Mouse (Mus musculus): Measurements from ENCODE around the gene Ptbp3. TPM values are rescaled to one million over a fixed set of nuclear protein-coding genes. Genes with fewer than 3 reads are reported as not detected.
"Not testable (repeated sequence)": the region's sequence is repeated elsewhere in the genome, so short reads cannot be mapped to it uniquely, and the experiment has no call there.

Ptbp3 gene
- total RNA-seq, 2 experiments from 2014 or later, result 9.4 to 10.1 TPM

DNA sequence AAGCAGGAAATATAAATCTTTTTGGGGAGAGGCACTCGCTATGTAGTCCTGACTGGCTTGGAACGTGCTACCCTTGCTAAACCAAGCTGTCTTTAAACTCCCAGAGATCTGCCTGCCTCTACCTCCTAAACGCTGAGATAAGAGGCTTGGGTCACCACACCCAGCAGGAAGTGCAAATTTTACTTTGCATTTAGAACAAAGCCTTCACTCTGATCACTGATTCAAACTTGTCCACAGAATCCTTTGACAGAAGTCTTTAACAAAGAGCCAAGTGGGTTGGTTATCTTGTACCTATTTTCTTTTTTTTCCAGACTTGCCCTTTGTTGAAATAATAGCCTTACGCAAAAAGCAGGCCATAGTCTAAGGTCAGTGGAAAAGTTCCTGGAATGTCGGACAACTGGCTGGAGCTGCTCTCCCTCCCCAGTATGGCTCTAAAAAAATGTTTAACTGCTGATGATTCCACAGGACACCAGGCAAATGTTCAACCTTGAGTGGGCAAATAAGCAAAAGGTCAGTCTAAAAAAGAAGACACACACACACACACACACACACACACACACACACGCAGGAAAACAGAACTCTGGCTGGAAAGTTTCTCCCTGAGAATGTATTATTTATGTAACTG, 9.0 kb upstream of the Ptbp3 start:
- intact Hi-C loops (cut with DNase I), result no loop called here
- DNase-seq, result no peak

DNA sequence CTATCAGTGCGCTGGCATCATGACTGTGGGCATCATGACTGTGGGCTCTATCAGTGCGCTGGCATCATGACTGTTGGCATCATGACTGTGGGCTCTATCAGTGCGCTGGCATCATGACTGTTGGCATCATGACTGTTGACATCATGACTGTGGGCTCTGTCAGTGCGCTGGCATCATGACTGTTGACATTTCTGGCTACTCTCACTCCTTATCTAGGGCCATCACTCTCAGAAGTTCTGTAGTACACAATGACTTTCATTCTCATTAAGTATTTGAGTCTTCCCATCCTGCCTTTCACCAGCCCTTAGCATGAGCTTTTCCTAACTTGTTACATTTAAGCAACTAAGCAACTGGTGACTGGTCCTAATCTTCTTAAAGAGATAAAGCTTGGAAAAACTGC, 8.2 kb upstream of the Ptbp3 start:
- DNase-seq; intact Hi-C loops (cut with DNase I): not testable (repeated sequence)

DNA sequence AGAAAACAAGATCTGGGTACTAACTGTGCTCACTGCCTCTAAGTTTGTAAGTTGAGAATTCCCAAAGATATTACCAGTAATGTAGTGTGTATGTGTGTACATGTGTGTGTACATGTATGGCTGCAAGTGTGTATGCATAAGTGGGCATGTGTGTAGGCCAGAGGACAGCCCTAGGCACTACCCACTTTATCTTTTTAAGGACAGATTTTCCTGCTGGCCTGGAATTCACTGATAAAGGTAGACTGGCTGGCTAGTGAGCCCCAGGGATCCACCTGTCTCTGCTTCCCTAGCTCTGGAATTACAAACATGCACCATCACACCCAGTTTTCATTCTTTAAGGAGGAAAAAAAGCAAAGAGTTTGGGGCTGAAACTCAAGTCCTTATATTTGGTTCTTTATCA, 6.0 kb upstream of the Ptbp3 start:
- no peak for DNase-seq
- intact Hi-C loops (cut with DNase I), result no loop called here

DNA sequence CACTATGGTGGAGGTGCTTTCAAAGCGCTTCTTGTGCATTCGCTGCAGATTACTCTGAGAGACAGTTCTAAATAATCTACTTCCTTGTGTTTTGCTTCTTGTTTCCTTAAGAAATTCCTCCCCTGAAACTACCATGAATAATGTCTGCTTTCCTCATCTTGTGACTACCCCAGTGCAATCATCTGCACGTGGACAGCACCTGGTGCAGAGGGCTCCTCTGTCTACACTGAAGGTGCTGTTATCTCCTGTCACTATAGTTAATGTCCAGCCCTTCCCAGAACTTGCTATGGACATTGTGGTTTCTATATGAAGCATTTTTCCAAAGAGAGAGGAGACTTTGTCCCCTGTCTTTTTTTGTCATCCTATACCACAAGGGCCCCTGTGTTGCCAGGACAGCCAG, 4.4 kb upstream of the Ptbp3 start:
- intact Hi-C loops (cut with DNase I), result no loop called here
- no peak for DNase-seq

DNA sequence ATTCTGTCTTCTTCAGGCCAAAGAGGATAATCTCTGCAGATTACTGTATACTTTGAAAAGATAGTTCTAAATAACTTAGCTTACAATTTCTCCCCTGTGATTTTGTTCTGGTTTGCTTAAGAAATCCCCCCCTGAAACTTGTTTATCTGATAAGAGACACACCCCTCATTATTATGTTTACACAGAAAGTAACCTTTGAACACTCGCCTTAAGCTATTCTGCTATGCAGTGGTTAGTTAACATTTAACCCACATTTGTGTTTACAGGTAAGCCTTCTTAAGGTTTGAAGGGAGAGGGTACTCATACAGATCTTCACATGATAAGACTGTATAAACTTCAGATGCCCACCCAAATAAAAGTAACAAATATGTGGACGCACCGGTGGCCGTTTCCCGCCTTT, 3.7 kb upstream of the Ptbp3 start:
- DNase-seq, result no peak
- intact Hi-C loops (cut with DNase I), result no loop called here

DNA sequence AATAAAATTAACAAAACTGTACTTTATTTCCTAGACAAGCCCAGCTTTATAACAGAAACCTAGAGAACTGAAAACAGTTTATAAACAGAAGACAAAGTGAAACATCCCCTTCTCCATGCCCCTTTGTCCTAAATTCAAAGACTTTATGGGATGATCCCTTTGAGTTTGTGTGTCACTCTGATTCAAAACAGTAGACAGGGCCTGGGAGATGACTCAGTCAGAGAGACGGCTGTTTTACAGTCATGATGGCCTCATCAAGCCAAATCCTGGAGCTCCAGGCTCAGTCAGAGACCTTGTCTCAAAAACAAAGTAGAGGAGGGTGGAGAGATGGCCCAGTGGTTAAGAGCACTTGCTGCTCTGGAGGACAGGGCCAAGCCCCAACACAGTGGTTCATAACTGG, 2.7 kb upstream of the Ptbp3 start:
- intact Hi-C loops (cut with DNase I), result no loop called here
- DNase-seq, result no peak

DNA sequence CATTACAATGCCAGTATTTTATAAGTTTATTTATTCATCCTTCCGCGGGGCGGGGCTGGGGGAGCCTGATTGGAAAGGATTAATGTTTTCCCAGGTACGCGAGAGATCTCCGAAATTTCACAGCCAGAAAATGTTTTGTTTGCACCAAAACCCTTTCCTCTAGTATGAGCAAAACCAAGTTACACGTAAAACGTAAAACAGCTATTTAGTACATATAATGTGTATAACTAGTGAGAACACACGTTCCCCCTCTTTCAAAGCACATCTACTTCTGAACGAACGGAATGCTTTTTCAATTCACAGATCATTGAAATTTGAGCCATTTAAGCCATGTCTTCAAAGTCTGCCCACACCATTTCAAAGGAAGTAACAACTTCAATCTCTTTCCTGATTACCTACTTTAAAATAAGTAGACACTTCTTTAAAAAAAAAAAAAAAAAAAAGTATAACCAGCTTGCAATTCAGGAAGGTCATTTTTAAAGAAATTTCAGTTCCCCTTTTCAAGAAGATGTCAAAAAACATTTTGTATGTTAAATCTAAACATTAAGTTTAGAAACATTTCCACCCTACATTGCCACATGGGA, 905 bp upstream of the Ptbp3 start:
- DNase-seq, result no peak
- intact Hi-C loops (cut with DNase I), result no loop called here

DNA sequence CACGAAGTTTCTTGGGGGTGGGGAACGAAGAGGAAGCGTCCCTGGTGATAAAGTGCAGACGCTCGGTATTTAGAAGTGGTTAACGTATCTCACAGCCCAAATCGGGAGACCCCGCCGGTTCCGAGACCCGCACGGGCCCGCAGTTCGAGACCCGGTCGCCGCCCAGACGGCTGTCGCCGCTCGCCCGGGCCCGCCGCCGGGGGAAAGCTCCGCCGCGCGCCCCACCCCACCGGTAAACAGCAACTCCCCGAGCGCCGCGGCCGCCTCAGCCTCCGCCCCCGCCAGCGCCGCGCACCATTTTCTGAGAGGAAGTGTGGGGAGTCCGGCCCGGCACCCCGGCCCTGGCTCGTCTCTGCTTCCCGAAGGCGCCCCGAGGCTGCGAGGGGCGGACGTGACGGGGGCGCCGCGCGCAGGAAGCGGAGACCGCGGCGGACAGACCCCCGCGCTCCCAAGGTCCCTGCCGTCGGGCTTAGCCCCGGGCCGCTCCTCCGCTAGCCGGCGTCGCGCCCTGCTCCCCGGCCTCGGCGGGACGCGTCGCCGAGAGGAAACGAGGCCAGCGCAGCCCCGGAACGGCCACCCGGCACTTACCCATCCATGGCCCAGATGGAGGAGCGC, 497 bp downstream of the Ptbp3 start:
- peak; percentile 60 to 72 for DNase-seq

DNA sequence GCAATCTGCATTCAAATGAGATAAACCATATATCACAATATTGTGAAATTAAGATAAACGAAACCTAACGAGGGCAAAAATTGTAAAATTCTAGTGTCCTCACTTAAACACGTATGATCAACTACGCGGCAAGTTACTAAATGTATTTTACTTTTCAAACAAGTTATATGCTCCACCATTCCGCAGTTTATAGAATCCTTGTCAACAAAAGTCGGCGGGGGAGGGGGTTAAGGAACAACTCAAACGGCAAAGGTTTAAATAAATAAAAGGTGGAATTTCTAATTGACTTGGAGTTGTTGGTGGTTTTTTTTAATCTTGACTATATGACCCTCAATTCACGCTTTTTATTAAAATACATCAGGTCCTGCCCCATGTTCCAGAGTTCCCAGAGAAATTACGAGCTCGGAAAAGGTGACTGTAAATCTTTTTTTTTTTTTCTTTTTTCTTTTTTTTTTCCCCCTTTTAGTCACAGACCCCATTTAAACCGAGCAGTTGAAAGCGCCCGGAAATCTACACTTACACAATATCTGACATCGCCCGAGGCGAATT, 1.1 kb downstream of the Ptbp3 start:
- intact Hi-C loops (cut with DNase I), result no loop called here
- no peak for DNase-seq

More for the DNA sequence above, 497 bp downstream of the Ptbp3 start:
- intact Hi-C loops (cut with DNase I), result no loop called here

DNA sequence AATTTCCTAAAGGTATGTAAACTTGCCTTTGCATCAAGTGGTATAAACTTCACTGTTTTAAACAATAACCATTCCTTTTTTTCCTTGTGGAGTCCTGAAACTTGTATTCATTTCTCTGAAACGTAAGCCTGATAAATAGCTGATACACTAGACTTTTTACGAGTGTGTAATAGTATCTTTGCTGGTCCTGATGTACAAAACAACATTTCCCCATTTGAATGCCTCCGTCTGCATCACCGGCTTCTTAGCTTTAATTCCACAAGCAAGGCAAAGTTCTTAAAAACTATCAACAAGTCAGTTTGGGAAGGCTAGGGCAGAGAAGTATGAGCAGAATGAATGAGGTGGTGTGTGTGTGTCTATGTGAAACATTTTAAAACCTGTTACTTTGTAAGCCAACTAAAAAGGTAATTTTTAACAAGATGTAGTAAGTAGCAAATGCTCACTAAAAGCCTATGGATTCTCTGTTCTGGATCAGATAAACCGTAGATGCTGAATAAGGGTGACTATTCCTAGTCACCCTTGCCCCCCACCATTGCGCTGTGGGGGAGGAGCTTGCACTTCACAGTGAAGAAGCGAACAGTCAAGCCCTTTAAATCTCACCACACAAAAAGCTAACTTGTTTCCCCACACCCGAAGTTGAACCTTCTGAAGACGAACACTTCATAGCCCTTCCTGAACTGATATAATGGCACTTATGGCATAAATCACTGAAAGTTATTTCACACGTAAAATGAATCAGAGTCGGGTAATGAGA, 1.9 kb downstream of the Ptbp3 start:
- intact Hi-C loops (cut with DNase I), result no loop called here
- no peak for DNase-seq

DNA sequence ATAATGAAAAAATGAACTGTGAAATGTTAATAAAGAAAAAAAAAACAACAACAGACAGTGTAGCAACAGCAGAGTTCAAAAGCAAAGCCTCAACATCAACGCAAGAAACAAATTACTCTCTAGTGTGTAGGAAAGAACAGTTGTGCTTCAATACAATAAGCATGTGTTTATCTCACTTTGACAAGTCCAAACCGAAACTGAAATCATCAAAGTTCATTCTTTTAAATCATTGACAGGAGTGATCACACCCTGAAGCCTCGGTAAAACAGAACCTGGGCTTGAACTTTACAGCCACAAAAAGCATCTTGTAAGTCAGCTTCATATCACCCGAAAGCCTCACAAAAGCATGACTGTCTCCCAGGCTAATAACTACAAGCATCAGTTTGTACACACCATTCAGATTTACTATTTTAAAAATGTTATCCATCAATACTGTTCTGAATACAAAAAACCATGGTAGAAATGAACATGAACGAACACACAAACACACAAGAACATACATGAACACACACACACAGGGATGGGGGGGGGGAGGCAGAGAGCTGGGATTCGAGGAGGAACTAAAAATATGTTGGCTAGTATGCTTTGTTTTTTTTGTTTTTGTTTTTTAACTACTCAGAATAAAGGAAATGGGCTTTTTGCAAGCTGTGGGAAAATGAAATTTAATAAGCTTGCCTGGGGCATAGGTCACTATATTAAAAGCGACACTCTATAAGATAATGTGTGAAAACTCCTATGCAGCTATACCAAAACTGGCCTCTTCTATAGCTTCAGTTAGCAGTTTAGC, 2.7 kb downstream of the Ptbp3 start:
- intact Hi-C loops (cut with DNase I), result no loop called here
- DNase-seq, result no peak

DNA sequence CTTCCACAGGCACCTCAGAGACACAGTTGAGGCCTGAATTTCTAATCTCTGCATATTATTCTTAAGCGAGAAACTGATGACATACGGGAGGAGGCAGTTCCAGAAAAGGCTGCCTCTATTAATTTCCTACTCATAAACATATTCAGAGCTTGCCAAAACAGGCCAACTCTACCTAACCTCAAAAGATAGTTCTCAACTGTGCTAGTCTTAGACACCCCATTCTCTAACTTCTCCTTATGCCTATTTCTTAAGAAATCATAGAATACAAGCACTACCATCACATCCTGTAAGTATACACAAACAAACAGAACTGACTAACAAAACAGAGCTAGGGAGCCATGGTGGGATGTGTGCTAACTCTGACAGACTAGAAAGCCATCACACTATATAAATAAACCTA, 4.5 kb downstream of the Ptbp3 start:
- no peak for DNase-seq
- intact Hi-C loops (cut with DNase I), result no loop called here

DNA sequence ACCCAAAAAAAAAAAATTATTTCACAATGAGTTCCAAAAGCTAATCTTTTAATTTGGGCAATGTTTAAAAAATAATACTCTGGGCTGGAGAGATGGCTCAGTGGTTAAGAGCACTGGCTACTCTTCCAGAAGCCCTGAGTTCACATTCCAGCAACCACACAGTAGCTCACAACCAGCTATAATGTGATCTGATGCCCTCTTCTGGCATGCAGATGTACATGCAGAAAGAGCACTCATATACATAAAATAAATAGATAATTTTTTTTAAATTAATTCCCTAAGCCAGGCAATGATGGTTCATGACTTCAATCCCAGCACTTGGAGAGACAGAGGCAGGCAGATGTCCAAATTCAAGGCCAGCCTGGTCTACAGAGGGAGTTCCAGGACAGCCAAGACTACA, 6.2 kb downstream of the Ptbp3 start:
- intact Hi-C loops (cut with DNase I), result no loop called here
- DNase-seq, result no peak

DNA sequence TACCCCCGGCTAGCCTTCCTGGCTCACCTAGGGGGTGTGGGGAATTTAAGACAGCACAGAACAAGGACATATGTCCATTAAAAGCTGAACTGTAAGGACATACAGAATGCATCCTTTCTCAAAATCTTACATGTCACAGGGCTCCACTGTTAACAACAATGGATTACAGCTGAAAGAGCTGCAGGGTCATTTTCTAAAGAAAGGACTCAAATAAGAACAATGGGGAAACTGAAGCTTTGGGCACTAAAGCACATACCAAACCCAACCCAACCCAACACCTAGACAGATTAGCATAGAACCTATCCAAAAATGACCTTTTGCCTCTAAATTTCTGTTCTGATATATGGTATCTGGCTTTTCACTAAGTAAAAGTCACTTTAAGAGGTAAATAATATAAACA, 12.9 kb downstream of the Ptbp3 start:
- intact Hi-C loops (cut with DNase I), result no loop called here
- no peak for DNase-seq

DNA sequence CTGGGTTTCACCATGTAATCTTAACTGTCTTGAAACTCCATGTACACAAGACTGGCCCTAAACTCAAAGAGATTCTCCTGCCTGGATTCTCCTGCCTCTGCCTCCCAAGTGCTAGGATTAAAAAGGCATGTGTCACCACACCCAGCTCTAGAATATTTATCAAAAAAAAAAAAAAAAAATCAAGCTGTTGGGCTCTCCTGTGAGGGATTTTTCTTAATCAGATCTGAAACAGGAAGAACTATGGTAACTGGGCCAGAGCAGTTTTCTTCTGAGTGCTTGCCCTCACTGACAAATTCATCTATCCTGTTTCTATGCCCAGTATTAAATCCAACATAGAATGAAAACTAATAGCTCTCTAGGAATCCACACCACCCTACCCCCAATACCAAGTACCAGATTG, 13.5 kb downstream of the Ptbp3 start:
- no peak for DNase-seq
- intact Hi-C loops (cut with DNase I), result no loop called here

DNA sequence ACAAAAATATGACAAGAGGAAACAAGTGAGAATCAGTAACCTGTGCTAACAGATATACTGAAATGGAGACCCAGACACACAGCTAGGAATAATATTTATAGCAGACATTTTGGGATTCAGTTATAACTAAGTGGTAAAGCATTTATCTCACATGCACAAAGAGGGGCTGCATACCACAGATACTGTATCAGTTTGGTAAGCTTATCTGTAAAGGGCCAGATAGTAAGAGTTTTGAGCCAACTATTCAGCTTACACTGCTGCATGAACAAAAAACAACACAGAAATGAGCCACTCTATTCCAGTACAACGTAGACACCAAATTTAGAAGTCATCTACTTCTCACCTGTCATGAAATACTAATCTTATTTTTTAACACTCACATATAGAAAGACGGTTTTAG, 15.9 kb downstream of the Ptbp3 start:
- DNase-seq, result no peak
- intact Hi-C loops (cut with DNase I), result no loop called here

DNA sequence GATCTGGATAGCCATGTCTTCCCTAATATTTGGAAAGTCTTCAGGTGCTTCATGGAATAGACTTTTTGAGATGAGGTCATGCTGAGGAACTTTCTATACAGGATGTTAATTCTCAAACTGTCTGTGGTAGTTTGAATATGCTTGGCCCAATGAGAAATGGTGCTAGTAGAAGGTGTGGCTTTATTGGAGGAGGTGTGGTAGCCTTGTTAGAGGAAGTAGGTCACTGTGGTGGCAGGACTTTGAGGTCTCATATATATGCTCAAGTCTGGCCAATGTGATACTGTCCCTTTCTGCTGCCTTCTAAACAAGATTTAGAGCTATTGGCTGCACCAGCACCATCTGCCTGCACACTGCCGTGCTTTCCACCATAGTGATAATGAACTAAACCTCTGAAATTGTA, 18.0 kb downstream of the Ptbp3 start:
- intact Hi-C loops (cut with DNase I), result no loop called here
- DNase-seq, result no peak

DNA sequence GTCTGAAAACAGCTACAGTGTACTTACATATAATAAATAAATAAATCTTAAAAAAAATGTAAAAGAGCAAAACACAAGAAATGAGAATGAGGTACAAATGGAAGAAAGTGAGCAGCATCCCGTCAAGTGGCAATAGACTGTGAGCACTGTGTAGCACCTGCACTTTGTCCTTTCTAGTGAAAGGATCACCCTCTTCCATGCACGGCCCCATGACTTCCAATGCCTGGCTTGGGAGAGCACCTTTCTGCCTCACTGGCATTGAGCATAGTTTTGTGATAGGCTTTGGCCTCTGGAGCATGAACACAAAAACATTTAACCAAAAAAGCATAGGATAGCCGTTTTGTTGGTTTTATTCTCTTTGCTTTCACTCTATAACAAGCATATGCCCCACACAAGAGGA, 21.7 kb downstream of the Ptbp3 start:
- no peak for DNase-seq
- intact Hi-C loops (cut with DNase I), result no loop called here

DNA sequence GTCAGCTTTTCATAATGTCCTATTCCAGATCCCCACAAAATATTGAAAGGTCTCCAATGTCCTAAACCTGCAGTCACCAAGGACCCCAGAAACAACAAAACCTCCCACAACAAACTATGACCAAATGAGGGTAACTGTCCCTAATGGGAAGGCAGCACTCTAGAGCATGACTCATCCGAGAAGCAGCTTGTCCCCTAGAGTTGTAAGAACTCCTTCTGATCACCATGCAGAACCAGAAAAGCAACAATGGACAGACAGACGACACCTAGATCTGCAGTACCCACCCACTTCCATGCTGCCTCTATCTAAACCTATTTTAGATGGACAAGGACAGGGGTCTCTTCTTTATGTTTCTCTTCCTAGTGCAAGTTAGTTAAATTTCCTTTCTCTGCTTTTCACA, 22.4 kb downstream of the Ptbp3 start:
- DNase-seq, result no peak
- intact Hi-C loops (cut with DNase I), result no loop called here

DNA sequence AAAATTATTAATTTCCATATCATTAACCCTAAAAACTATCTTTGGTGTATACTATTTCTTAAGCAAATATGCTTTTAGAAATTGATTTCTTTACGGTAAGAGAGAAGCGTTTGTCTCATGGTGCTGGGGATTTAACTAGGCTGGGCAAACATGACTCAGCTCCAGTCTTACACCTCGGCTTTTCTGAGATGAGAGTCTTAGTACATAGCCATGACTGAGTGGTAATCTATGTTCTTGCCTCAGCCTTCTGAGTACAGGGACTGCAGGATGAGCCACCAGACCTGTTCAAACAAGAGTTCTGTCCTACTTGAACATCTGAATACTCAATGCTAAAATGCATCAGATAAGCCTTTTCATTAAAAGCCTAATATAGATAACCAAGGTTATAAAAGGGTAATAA, 24.3 kb downstream of the Ptbp3 start:
- intact Hi-C loops (cut with DNase I), result no loop called here
- no peak for DNase-seq

DNA sequence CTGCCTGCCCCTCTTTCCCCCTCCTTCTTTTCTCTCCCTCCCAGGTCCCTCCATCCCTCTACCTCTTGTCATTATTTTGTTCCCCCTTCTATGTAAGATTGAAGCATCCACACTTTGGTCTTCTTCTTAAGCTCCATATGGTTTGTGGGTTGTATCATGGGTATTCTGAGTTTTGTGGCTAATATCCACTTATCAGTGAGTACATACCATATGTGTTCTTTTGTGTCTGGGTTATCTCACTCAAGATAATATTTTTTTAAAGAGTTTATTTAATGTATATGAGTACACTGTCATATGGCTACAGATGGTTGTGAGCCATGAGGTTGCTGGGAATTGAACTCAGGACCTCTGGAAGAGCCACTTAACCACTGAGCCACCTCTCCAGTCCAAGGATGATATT, 38.8 kb downstream of the Ptbp3 start:
- intact Hi-C loops (cut with DNase I), result no loop called here
- DNase-seq, result no peak
